Mouse (Mus musculus): Measurements from ENCODE around the gene Gm12185. TPM values are rescaled to one million over a fixed set of nuclear protein-coding genes. Genes with fewer than 3 reads are reported as not detected.
"Not testable (repeated sequence)": the region's sequence is repeated elsewhere in the genome, so short reads cannot be mapped to it uniquely, and the experiment has no call there.

Gm12185 gene
- total and polyA plus RNA-seq, 2 experiments from 2014 or later, result not detected

- H3K4me1 ChIP-seq (ENCODE audit: control insufficient read depth, insufficient read depth); H3K27ac ChIP-seq (ENCODE audit: low read depth); H3K4me3 ChIP-seq (ENCODE audit: low read depth, low read length); H3K36me3 ChIP-seq (replicated peaks; ENCODE audit: control insufficient read depth, insufficient read depth, low read length); H3K27me3 ChIP-seq (ENCODE audit: control insufficient read depth, insufficient read depth, low read length); ATAC-seq (ENCODE audit: insufficient read depth, low read depth); H3K9ac ChIP-seq (replicated peaks; ENCODE audit: low read depth, low read length); H3K9me3 ChIP-seq (replicated peaks; ENCODE audit: control insufficient read depth, low read length); H3K4me2 ChIP-seq (ENCODE audit: low read depth, low read length); DNase-seq (ENCODE audit: low spot score): not testable (repeated sequence)
- 61% methylated on average over 2 of the region's 3 CpGs for WGBS
These were observed 3.8 kb downstream of the Gm12185 start for GRCm38 (mm10) chr11:48988219-48988618.

GRCm38 (mm10) chr11:48982848-48983247, 9.2 kb downstream of the Gm12185 start:
- no CpG with 5 or more reads among the region's 3 CpGs for WGBS
- not testable (repeated sequence) for H3K4me2 ChIP-seq (ENCODE audit: low read depth, low read length); H3K4me1 ChIP-seq (ENCODE audit: control insufficient read depth, insufficient read depth); DNase-seq (ENCODE audit: low spot score); H3K27me3 ChIP-seq (ENCODE audit: control insufficient read depth, insufficient read depth, low read length); ATAC-seq (ENCODE audit: insufficient read depth, low read depth); H3K27ac ChIP-seq (ENCODE audit: low read depth); H3K36me3 ChIP-seq (replicated peaks; ENCODE audit: control insufficient read depth, insufficient read depth, low read length); H3K9ac ChIP-seq (replicated peaks; ENCODE audit: low read depth, low read length); H3K9me3 ChIP-seq (replicated peaks; ENCODE audit: control insufficient read depth, low read length); H3K4me3 ChIP-seq (ENCODE audit: low read depth, low read length)

GRCm38 (mm10) chr11:48980052-48980451, 12.0 kb downstream of the Gm12185 start:
- H3K4me3 ChIP-seq (ENCODE audit: low read depth, low read length); H3K27ac ChIP-seq (ENCODE audit: low read depth); H3K27me3 ChIP-seq (ENCODE audit: control insufficient read depth, insufficient read depth, low read length); H3K9me3 ChIP-seq (replicated peaks; ENCODE audit: control insufficient read depth, low read length); H3K4me1 ChIP-seq (ENCODE audit: control insufficient read depth, insufficient read depth); ATAC-seq (ENCODE audit: insufficient read depth, low read depth); H3K4me2 ChIP-seq (ENCODE audit: low read depth, low read length); DNase-seq (ENCODE audit: low spot score); H3K36me3 ChIP-seq (replicated peaks; ENCODE audit: control insufficient read depth, insufficient read depth, low read length); H3K9ac ChIP-seq (replicated peaks; ENCODE audit: low read depth, low read length): not testable (repeated sequence)
- no CpG with 5 or more reads among the region's 5 CpGs for WGBS

- H3K9ac ChIP-seq (replicated peaks; ENCODE audit: low read depth, low read length); H3K36me3 ChIP-seq (replicated peaks; ENCODE audit: control insufficient read depth, insufficient read depth, low read length); H3K27ac ChIP-seq (ENCODE audit: low read depth); H3K27me3 ChIP-seq (ENCODE audit: control insufficient read depth, insufficient read depth, low read length); H3K4me2 ChIP-seq (ENCODE audit: low read depth, low read length); DNase-seq (ENCODE audit: low spot score); H3K4me3 ChIP-seq (ENCODE audit: low read depth, low read length); H3K9me3 ChIP-seq (replicated peaks; ENCODE audit: control insufficient read depth, low read length); H3K4me1 ChIP-seq (ENCODE audit: control insufficient read depth, insufficient read depth): not testable (repeated sequence)
- WGBS, result no CpG with 5 or more reads among the region's 3 CpGs
- ATAC-seq (ENCODE audit: insufficient read depth, low read depth), result peak; percentile 36; the same call in 1 of the 2 replicates
These were observed 12.8 kb downstream of the Gm12185 start, which contains the start of gene 9930111J21Rik1 for GRCm38 (mm10) chr11:48979251-48979650. Gene 9930111J21Rik1 (minus strand): TSS chr11:48979398.

- not testable (repeated sequence) for DNase-seq (ENCODE audit: low spot score); H3K4me3 ChIP-seq (ENCODE audit: low read depth, low read length); H3K27ac ChIP-seq (ENCODE audit: low read depth); H3K9me3 ChIP-seq (replicated peaks; ENCODE audit: control insufficient read depth, low read length); H3K27me3 ChIP-seq (ENCODE audit: control insufficient read depth, insufficient read depth, low read length); H3K4me2 ChIP-seq (ENCODE audit: low read depth, low read length); H3K4me1 ChIP-seq (ENCODE audit: control insufficient read depth, insufficient read depth); H3K36me3 ChIP-seq (replicated peaks; ENCODE audit: control insufficient read depth, insufficient read depth, low read length); H3K9ac ChIP-seq (replicated peaks; ENCODE audit: low read depth, low read length); ATAC-seq (ENCODE audit: insufficient read depth, low read depth)
- no CpG with 5 or more reads among the region's 1 CpGs for WGBS
These were observed 13.6 kb downstream of the Gm12185 start, which contains the start of gene Olfr56 for GRCm38 (mm10) chr11:48978240-48978939. Gene Olfr56 (plus strand): TSS chr11:48978889.

GRCm38 (mm10) chr11:48974686-48975085, 17.3 kb downstream of the Gm12185 start:
- H3K9ac ChIP-seq (replicated peaks; ENCODE audit: low read depth, low read length); H3K4me2 ChIP-seq (ENCODE audit: low read depth, low read length); H3K27ac ChIP-seq (ENCODE audit: low read depth); H3K9me3 ChIP-seq (replicated peaks; ENCODE audit: control insufficient read depth, low read length); H3K27me3 ChIP-seq (ENCODE audit: control insufficient read depth, insufficient read depth, low read length); H3K4me1 ChIP-seq (ENCODE audit: control insufficient read depth, insufficient read depth); DNase-seq (ENCODE audit: low spot score); H3K36me3 ChIP-seq (replicated peaks; ENCODE audit: control insufficient read depth, insufficient read depth, low read length); ATAC-seq (ENCODE audit: insufficient read depth, low read depth); H3K4me3 ChIP-seq (ENCODE audit: low read depth, low read length): not testable (repeated sequence)
- WGBS, result no CpG with 5 or more reads among the region's 1 CpGs

- H3K9me3 ChIP-seq (replicated peaks; ENCODE audit: control insufficient read depth, low read length); H3K4me2 ChIP-seq (ENCODE audit: low read depth, low read length); H3K4me3 ChIP-seq (ENCODE audit: low read depth, low read length); ATAC-seq (ENCODE audit: insufficient read depth, low read depth); H3K27ac ChIP-seq (ENCODE audit: low read depth); H3K27me3 ChIP-seq (ENCODE audit: control insufficient read depth, insufficient read depth, low read length); H3K36me3 ChIP-seq (replicated peaks; ENCODE audit: control insufficient read depth, insufficient read depth, low read length); DNase-seq (ENCODE audit: low spot score); H3K9ac ChIP-seq (replicated peaks; ENCODE audit: low read depth, low read length); H3K4me1 ChIP-seq (ENCODE audit: control insufficient read depth, insufficient read depth): not testable (repeated sequence)
- WGBS, result 84% methylated on average over 6 of the region's 6 CpGs
These were observed 45.9 kb downstream of the Gm12185 start, which contains the start of gene Psme2b for GRCm38 (mm10) chr11:48946090-48946489. Gene Psme2b (minus strand): TSS chr11:48946190.

GRCm38 (mm10) chr11:48939286-48939685, 52.7 kb downstream of the Gm12185 start:
- H3K4me3 ChIP-seq (ENCODE audit: low read depth, low read length); DNase-seq (ENCODE audit: low spot score); H3K4me2 ChIP-seq (ENCODE audit: low read depth, low read length); H3K36me3 ChIP-seq (replicated peaks; ENCODE audit: control insufficient read depth, insufficient read depth, low read length); H3K27me3 ChIP-seq (ENCODE audit: control insufficient read depth, insufficient read depth, low read length); H3K4me1 ChIP-seq (ENCODE audit: control insufficient read depth, insufficient read depth); H3K9me3 ChIP-seq (replicated peaks; ENCODE audit: control insufficient read depth, low read length); H3K9ac ChIP-seq (replicated peaks; ENCODE audit: low read depth, low read length); ATAC-seq (ENCODE audit: insufficient read depth, low read depth); H3K27ac ChIP-seq (ENCODE audit: low read depth): not testable (repeated sequence)

- H3K27ac ChIP-seq (ENCODE audit: low read depth); H3K27me3 ChIP-seq (ENCODE audit: control insufficient read depth, insufficient read depth, low read length); ATAC-seq (ENCODE audit: insufficient read depth, low read depth); H3K4me2 ChIP-seq (ENCODE audit: low read depth, low read length); H3K9me3 ChIP-seq (replicated peaks; ENCODE audit: control insufficient read depth, low read length); DNase-seq (ENCODE audit: low spot score); H3K9ac ChIP-seq (replicated peaks; ENCODE audit: low read depth, low read length); H3K4me3 ChIP-seq (ENCODE audit: low read depth, low read length); H3K36me3 ChIP-seq (replicated peaks; ENCODE audit: control insufficient read depth, insufficient read depth, low read length); H3K4me1 ChIP-seq (ENCODE audit: control insufficient read depth, insufficient read depth): not testable (repeated sequence)
- no CpG with 5 or more reads among the region's 3 CpGs for WGBS
These were observed 56.7 kb downstream of the Gm12185 start for GRCm38 (mm10) chr11:48935291-48935690.
